In the genomic region with DNA sequence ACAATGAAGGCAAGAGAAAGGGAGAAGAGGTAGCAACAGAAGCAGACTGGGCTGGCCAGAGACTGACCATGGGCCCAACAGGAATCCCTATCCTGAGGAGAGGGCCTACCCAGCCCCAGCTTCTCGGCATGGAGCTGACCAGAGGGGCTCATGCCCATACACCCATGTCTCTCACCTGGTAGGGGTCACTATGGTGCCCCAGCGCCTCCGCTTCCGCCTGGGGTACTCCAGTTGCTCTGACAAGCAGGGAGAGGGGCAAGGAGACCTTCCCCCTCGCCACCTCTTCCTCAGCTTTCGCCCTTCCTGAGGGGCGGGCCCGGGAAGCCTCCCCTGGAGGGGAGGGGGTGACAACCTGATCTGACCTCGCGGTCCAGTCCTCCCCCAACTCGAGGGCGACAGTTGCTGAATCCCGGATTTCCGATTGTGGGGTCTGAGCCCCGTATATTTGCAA, we compare ENCODE assay signal across 9 mouse cellular contexts. TPM values are rescaled to one million over a fixed set of nuclear protein-coding genes. Genes with fewer than 3 reads are reported as not detected.
DNase-seq lines count a peak whose midpoint lies in the region; ATAC-seq and TF ChIP-seq lines count a peak whose summit lies in the region.
"Had no signal": no experiment of that assay in that cellular context is flagged by ENCODE, and none has a peak within 500 bp of the region (broad histone marks: within the 10 kb centered on the region; RNA-seq: fewer than 3 reads in every experiment).

No protein-coding gene starts in this region.

- H3K36me3 ChIP-seq in embryonic facial prominence, embryonic 15.5 days, result peaks cover 18% of the 10 kb centered on the region
- peaks cover 21% of the 10 kb centered on the region for H3K36me3 ChIP-seq in intestine, embryonic 14.5 days (ENCODE audit: control insufficient read depth, insufficient read depth, low read length)
- H3K36me3 ChIP-seq in midbrain, embryonic 10.5 days, result peaks cover 35% of the 10 kb centered on the region

- H3K9me3 ChIP-seq in embryonic facial prominence, embryonic 15.5 days (replicated peaks), result no peaks in the 10 kb centered on the region
- H3K9me3 ChIP-seq in intestine, embryonic 14.5 days (ENCODE audit: control insufficient read depth, low read length), result no peaks in the 10 kb centered on the region
- no peaks in the 10 kb centered on the region for H3K9me3 ChIP-seq in midbrain, embryonic 10.5 days (replicated peaks)

- TF ChIP-seq POLR2A in cerebellum, adult 2 months (IDR thresholded peaks at IDR 0.05; ENCODE audit: borderline replicate concordance, insufficient read depth, low read length), result no peak

- H3K4me1 ChIP-seq in cerebellum, adult 2 months (ENCODE audit: control insufficient read depth, insufficient read depth, low read length), result peaks cover 7% of the 10 kb centered on the region
- H3K4me1 ChIP-seq in embryonic facial prominence, embryonic 15.5 days, result peaks cover 25% of the 10 kb centered on the region
- H3K4me1 ChIP-seq in intestine, embryonic 14.5 days (replicated peaks; ENCODE audit: control insufficient read depth, insufficient read depth, low read length), result peaks cover 19% of the 10 kb centered on the region
- H3K4me1 ChIP-seq in midbrain, embryonic 10.5 days, result peaks cover 49% of the 10 kb centered on the region

- H3K4me3 ChIP-seq in cerebellum, adult 2 months (replicated peaks; ENCODE audit: insufficient read depth, low read depth, low read length), result peak overlapping the region; percentile 99
- peak overlapping the region; percentile 89 for H3K4me3 ChIP-seq in embryonic facial prominence, embryonic 15.5 days (replicated peaks)
- H3K4me3 ChIP-seq in intestine, embryonic 14.5 days (ENCODE audit: low read depth, low read length), result peak overlapping the region; percentile 81
- H3K4me3 ChIP-seq in midbrain, embryonic 10.5 days, result peak overlapping the region; percentile 89

- peak; percentile 38 to 53 for DNase-seq in cerebellum, adult 2 months
- DNase-seq in cerebellum, adult 11 months, result no peak
- peak; percentile 30 for DNase-seq in CD4-positive helper T cell, adult 2 months (ENCODE audit: low read depth, low spot score)
- DNase-seq in intestine, embryonic 14.5 days (ENCODE audit: low spot score), result peak; percentile 58
- peak; percentile 40 for DNase-seq in midbrain, embryonic 10.5 days (ENCODE audit: low spot score)
- DNase-seq in thymus, postnatal 25 days, result peak; percentile 54
- no peak for DNase-seq in urinary bladder, postnatal 4 days (ENCODE audit: low spot score in 2 of 2)

- TF ChIP-seq CTCF in cerebellum, adult 2 months (IDR thresholded peaks at IDR 0.05; ENCODE audit: borderline replicate concordance, insufficient read depth, low read depth, low read length), result no peak

- peak overlapping the region; percentile 95; the same call in 1 of the 2 replicates for H3K27ac ChIP-seq in cerebellum, adult 2 months (ENCODE audit: insufficient read depth, low read length)
- H3K27ac ChIP-seq in embryonic facial prominence, embryonic 15.5 days (replicated peaks), result peak overlapping the region; percentile 95
- H3K27ac ChIP-seq in intestine, embryonic 14.5 days (ENCODE audit: low read depth), result peak overlapping the region; percentile 80
- peak overlapping the region; percentile 91 for H3K27ac ChIP-seq in midbrain, embryonic 10.5 days (replicated peaks)

- peak overlapping the region; percentile 89 for H3K9ac ChIP-seq in embryonic facial prominence, embryonic 15.5 days
- H3K9ac ChIP-seq in intestine, embryonic 14.5 days (ENCODE audit: low read length), result peak overlapping the region; percentile 76

- no peaks in the 10 kb centered on the region for H3K27me3 ChIP-seq in cerebellum, adult 2 months (ENCODE audit: control insufficient read depth, insufficient read depth, low read length)
- no peaks in the 10 kb centered on the region for H3K27me3 ChIP-seq in embryonic facial prominence, embryonic 15.5 days
- no peaks in the 10 kb centered on the region for H3K27me3 ChIP-seq in intestine, embryonic 14.5 days (replicated peaks; ENCODE audit: control insufficient read depth, insufficient read depth, low read length)
- no peaks in the 10 kb centered on the region for H3K27me3 ChIP-seq in midbrain, embryonic 10.5 days (ENCODE audit: low read depth, poor library complexity, severe bottlenecking)

- WGBS in cerebellum, adult 2 months, result under 1% methylated on average over 15 of the region's 15 CpGs
- under 1% methylated on average over 15 of the region's 15 CpGs for WGBS in embryonic facial prominence, embryonic 15.5 days
- WGBS in intestine, embryonic 14.5 days, result 1% methylated on average over 15 of the region's 15 CpGs
- WGBS in midbrain, embryonic 10.5 days, result under 1% methylated on average over 15 of the region's 15 CpGs

- no peak for ATAC-seq in embryonic facial prominence, embryonic 15.5 days (ENCODE audit: insufficient number of reproducible peaks, low FRiP score, low TSS enrichment, low read depth)
- ATAC-seq in intestine, embryonic 14.5 days (replicated peaks; ENCODE audit: low FRiP score, low TSS enrichment, low read depth), result peak; percentile 4; the same call in 1 of the 2 replicates

- peak overlapping the region; percentile 82 for H3K4me2 ChIP-seq in embryonic facial prominence, embryonic 15.5 days (replicated peaks)
- H3K4me2 ChIP-seq in intestine, embryonic 14.5 days (ENCODE audit: low read length), result peak overlapping the region; percentile 87

RNA-seq across cellular contexts. Expression of gene Taok2, which starts 0.7 kb away (rescaled TPM):
- 107 and 108 TPM in 2 replicates for polyA plus RNA-seq in cerebellum, adult 2 months (2012; rRNA removed)
- 50.4 and 50.6 TPM in 2 replicates for polyA plus RNA-seq in embryonic facial prominence, embryonic 15.5 days (2015; fragmentation: Nextera tagmentation; extraction: Ambion mirVana)
- polyA plus RNA-seq in intestine, embryonic 14.5 days (2014; fragmentation: Nextera tagmentation; extraction: Ambion mirVana), result 26.6 and 29.7 TPM in 2 replicates
- 53.2 and 61.1 TPM in 2 replicates for polyA plus RNA-seq in midbrain, embryonic 10.5 days (2016; fragmentation: Nextera tagmentation; extraction: Ambion mirVana)

RNA-seq across cellular contexts. Expression of gene Ino80e, which starts 21.6 kb away (rescaled TPM):
- 67.3 and 67.6 TPM in 2 replicates for polyA plus RNA-seq in cerebellum, adult 2 months (2012; rRNA removed)
- polyA plus RNA-seq in embryonic facial prominence, embryonic 15.5 days (2015; fragmentation: Nextera tagmentation; extraction: Ambion mirVana), result 84.4 and 92.0 TPM in 2 replicates
- 82.6 and 84.6 TPM in 2 replicates for polyA plus RNA-seq in intestine, embryonic 14.5 days (2014; fragmentation: Nextera tagmentation; extraction: Ambion mirVana)
- 105 and 107 TPM in 2 replicates for polyA plus RNA-seq in midbrain, embryonic 10.5 days (2016; fragmentation: Nextera tagmentation; extraction: Ambion mirVana)

RNA-seq across cellular contexts. Expression of gene Hirip3, which starts 22.0 kb away (rescaled TPM):
- polyA plus RNA-seq in cerebellum, adult 2 months (2012; rRNA removed), result 60.9 and 63.1 TPM in 2 replicates
- polyA plus RNA-seq in embryonic facial prominence, embryonic 15.5 days (2015; fragmentation: Nextera tagmentation; extraction: Ambion mirVana), result 26.8 and 33.3 TPM in 2 replicates
- polyA plus RNA-seq in intestine, embryonic 14.5 days (2014; fragmentation: Nextera tagmentation; extraction: Ambion mirVana), result 19.0 and 19.5 TPM in 2 replicates
- polyA plus RNA-seq in midbrain, embryonic 10.5 days (2016; fragmentation: Nextera tagmentation; extraction: Ambion mirVana), result 50.1 and 50.7 TPM in 2 replicates

RNA-seq across cellular contexts. Expression of gene Doc2a, which starts 36.5 kb away (rescaled TPM):
- 9.7 and 12.1 TPM in 2 replicates for polyA plus RNA-seq in cerebellum, adult 2 months (2012; rRNA removed)
- polyA plus RNA-seq in embryonic facial prominence, embryonic 15.5 days (2015; fragmentation: Nextera tagmentation; extraction: Ambion mirVana), result 0.85 and 1.6 TPM in 2 replicates
- polyA plus RNA-seq in intestine, embryonic 14.5 days (2014; fragmentation: Nextera tagmentation; extraction: Ambion mirVana), result 0.86 and 1.2 TPM in 2 replicates
- polyA plus RNA-seq in midbrain, embryonic 10.5 days (2016; fragmentation: Nextera tagmentation; extraction: Ambion mirVana), result 6.6 and 8.4 TPM in 2 replicates
- polyA plus RNA-seq: large intestine, adult 2 months had no signal

RNA-seq across cellular contexts. Expression of gene Tmem219, which starts 39.0 kb away (rescaled TPM):
- polyA plus RNA-seq in cerebellum, adult 2 months (2012; rRNA removed), result 29.8 and 37.5 TPM in 2 replicates
- polyA plus RNA-seq in embryonic facial prominence, embryonic 15.5 days (2015; fragmentation: Nextera tagmentation; extraction: Ambion mirVana), result 34.7 and 37.0 TPM in 2 replicates
- polyA plus RNA-seq in intestine, embryonic 14.5 days (2014; fragmentation: Nextera tagmentation; extraction: Ambion mirVana), result 29.5 and 31.7 TPM in 2 replicates
- polyA plus RNA-seq in midbrain, embryonic 10.5 days (2016; fragmentation: Nextera tagmentation; extraction: Ambion mirVana), result 29.4 and 36.1 TPM in 2 replicates

Comparison
In these comparisons a context has a peak if more than half of its experiments do, and no peak if none do; other contexts are left out.
1. DNase-seq: peak in cerebellum, adult 2 months (2 of 2), CD4-positive helper T cell, adult 2 months (single experiment), intestine, embryonic 14.5 days (single experiment), midbrain, embryonic 10.5 days (single experiment) and thymus, postnatal 25 days (single experiment); none in cerebellum, adult 11 months (single experiment) and urinary bladder, postnatal 4 days (0 of 2).
2. Peak in every context shown above with its lines, with median percentiles within 50 percentile points of each other: H3K27ac ChIP-seq and H3K4me3 ChIP-seq.